Mouse (Mus musculus) adrenal gland, postnatal 36 days (tissue): ENCODE measurements at regions not wholly inside any gene's neighbourhood (a gene's known extent, or its start where the extent isn't known, plus 50 kb on each side); places are given as distances from the start of the nearest gene placed in this dataset.

ENCODE experiments used
- DNase-seq, 2 experiments: peaks; one replicate each; pipeline ENCODE4 v3.0.0; 2021; ENCODE audit warnings: mixed read lengths in 1 of 2

DNA sequence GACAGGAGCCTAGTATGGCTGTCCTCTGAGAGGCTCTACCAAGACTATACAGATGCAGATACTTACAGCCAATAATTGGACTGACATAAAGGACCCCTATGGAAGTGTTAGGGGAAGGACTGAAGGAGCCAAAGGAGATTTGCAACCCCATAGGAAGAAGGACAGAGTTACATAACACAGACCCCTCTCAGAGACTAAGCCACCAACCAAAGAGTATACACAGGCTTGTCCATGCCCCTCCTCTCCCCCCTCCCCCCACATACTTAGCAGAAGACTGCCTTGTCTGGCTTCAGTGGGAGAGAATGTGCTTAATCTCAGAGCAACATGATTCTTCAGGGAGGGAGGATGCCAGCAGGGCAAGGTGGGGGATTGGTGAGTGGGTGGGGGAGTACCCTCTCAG lies 426.4 kb downstream of the Ttll7 start:
- DNase-seq: no peak

DNA sequence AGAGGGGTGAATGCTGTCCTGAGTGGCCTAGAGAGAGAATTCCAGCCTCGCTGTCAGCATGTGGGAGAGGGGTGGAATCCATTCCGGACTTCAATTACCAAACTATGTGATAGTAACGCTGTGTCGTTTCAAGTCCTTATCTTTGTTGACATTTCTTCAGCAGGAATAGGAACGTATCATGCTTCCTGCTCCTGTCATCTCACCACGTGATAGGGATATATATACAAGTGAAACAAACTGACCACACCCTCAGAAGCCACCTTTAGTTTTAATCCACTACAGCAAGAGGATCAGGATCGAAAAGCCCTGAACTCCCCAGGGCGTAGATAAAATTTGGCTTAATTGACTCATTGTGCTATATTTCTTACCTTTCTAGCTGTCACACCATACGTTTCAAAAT lies 431.6 kb downstream of the Ttll7 start:
- DNase-seq: no peak

DNA sequence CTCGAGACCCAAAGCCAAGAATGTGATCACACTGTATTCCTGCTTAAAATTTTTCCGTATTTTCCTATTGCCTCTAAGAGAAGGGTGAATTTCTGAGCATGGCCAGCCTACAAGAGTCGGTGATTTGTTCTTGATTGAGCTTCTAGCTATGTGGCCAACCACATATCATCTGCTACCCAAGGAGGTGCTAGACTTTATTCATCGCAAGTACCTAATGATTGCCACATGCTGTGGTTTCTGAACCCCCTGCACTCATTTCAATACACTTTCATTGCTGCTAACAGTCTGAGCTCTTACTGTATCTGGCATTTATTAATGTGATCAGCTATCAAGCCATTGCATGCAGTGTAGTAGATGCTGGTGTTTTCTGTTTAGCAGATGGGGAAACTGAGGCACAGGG lies 432.2 kb downstream of the Ttll7 start:
- DNase-seq: no peak

DNA sequence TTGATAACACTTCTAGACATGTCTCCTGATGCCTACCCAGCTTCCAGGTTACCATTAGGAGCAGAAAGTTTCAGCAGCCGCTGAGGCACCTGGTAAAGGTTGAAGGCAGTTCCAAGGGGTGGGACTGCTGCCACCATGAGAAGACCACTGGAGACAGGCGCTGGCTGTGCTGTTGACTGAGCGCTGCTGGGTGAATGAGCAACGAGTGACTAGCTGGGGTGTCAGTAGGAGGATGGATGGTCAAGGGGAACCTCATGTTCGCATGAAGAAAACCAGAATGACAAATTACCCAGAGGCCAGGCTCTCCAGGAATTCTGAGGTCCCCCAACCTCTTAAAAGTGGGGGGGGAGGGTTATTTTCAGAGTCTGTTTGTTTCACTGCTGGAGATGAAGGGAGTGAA lies 433.3 kb downstream of the Ttll7 start:
- DNase-seq: no peak

DNA sequence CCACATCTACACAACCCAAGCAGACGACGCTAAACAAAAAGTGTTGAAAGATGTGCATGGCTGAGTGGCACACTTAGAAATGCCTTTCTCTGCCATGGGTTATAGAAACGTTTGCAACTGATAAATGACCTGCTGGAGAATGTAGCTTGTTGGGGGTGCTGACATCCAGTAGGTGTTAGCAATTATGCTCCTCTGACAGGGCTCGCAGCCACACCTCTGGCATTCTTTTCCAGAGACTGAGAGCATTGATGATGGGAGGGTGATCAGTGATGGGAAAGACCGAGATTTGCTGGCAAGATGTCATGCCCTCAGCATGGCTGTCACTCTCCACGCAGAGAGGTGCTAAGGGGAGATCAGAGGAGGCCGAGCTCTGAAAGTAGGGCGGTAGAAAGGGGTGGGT lies 435.3 kb downstream of the Ttll7 start:
- no peak for DNase-seq

DNA sequence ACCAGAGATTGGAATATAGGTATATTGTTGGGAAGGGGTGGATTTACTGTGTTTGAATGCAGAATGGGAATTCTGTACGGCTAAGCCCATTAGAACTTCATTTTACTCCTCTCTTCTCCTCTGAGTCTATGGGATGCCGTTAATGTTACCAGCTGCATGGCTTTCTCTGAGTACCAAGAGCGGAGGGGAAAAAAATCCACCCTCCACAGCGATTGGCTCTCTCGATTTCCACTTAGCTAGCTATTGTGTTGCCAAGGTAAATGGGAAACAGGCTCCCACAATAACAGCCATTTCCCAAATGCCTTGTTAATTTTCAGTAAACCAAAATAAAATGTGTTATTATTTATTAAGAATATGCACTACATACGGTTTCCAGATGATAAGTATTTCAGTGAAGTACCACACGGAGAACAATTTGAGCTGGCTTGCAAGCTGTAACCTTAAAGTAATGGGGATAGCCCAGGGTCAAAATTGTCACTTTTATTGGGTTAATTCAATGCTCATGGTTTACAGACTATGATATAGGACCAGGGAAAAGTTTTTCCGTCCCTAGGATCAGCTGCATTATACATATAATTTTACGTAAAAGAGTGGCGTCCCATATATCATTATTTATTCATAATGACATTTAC lies 439.6 kb downstream of the Ttll7 start:
- no peak for DNase-seq

DNA sequence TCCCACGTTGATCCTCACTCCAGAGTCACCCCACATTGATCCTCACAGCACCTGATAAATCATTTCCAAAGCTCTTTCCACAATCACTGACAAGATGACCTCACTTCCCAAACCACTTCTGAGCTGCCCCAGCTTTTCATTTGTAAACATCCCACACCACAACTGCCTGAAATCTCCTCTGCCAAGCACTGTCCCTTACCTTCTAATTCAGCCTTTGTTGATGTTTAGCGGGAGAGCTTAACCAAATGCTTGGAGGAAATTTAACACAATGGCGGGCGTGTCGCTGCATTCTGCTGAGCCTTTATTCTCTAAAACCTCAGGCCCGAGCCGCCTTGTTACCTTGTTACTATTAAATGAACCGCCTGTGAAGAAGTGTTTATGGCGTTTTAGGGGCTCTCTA lies 445.9 kb downstream of the Ttll7 start:
- DNase-seq: no peak

DNA sequence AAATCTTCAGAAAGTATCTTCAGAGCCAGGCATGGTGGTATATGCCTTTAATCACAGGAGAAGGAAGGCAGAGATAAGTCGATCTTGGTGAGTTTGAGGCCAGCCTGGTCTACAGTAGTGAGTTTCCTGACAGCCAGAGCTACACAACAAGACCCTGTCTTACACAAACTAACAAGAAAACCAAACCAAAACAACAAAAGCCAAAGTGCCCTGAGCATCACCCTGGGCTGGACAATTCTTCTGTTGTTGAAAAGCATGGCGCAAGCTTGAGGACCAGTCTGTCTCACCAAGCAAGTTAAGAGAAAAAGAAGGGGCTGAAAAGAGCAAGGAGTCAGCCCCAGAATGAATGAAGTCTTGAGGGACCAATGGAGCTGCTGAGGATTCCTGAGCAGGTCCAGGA lies 473.4 kb downstream of the Ttll7 start:
- no peak for DNase-seq

DNA sequence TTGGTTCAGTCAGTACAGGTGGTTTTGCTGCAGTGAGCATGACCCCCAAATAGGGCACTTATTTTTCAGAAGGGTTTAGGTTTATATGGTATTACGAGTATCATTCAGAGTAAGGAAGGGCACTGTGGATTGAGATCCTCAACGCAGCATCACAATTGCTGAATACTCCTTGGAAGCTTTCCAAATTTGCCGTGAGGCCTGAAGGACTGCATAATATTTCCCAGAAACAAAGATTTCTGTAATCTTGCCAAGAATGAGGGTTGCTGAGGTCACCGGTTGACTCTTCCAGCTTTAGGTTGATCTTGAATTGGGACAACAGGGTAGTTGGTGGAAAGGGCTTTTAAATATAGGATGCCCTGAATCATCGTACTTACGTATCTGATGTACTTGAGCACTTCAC lies 482.1 kb downstream of the Ttll7 start:
- DNase-seq: no peak

DNA sequence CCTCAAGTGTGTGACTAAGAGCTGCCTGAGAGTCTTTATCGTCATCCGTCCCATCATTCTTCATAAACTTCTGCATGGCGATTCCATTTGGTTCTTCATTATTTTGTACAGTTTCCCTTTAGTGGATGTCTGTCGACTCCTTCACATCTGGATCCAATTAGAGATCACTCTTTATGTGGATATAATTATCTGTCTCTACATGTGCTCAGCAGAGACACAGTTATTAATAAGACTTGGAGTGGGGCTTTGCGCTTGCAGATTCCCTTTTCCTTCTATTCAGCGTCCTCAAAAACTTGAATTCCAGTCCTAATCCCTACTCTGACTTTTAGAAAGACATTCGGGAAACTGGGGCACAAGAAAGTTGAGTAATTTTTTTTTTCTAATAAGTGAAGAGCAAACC lies 483.1 kb downstream of the Ttll7 start:
- no peak for DNase-seq

DNA sequence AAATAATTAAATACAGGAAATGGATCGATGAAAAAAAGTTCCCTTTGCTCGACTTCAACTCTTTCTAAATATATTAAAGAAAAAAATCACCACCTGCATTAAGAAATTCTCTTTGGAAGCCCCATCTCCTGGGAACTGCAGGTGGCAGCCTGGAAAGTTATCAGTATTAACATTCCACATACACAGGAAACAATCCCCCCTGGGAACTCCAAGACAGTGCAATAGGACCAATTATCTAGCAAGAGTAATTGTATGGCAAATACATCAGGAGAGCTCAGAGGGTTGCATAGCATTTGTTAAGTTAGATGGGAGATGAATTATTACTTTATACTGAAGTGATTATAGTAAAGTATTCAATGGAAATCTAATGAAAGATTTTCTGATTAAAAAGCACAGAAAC lies 487.3 kb downstream of the Ttll7 start:
- no peak for DNase-seq

DNA sequence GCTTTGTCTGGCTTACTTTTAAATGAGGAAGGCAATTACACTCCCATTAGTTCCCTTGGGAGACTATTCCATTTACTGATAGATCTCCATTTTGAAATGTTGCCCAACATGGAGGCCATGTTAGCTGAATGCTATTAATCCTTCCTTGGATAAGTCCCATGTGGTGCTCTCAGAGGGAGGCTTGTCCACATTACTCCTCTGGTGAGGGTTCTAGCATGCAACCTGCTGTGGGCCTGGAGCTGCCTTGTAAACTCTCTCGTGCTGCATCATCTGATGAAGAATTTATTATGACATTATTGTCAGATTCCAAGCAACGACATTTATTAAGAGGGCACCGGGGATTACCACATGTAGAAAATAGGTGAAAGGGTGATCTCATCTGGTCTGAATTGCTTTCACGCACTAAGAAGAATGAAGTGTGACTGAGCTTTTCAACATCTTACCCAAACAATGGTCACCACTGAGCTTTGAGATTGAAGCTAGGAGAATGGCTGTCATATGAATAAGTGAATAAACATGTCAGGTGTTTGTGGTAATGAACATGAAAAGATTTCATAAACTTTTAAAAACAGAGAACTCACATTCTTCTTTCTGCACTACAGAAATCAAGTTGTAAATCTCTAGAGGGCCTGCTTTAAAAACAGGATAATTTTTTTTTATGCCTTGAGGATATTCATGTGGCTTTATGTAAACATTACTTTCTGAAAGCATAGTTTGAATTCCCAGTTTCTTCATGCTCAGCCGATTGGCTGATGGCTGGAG lies 495.3 kb downstream of the Ttll7 start:
- DNase-seq: no peak

DNA sequence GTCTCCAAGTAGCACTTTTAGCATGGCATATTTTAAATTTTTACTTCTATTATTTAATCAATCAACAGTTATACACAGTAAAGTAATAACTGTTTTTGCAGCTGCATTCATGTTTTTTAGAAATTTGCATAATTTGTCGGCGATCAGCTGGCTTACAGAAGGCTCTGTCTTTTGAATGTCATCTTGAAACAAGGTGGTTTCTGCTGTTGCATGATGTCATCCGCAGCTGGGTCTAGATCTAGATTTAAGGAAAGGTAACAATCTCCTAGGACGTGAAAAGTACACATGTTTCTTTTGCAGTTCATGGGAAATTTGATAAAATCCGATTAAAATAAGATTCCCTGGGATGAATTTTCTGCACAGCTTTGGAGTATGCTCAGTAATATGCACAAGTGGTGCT lies 534.9 kb downstream of the Ttll7 start:
- no peak for DNase-seq

DNA sequence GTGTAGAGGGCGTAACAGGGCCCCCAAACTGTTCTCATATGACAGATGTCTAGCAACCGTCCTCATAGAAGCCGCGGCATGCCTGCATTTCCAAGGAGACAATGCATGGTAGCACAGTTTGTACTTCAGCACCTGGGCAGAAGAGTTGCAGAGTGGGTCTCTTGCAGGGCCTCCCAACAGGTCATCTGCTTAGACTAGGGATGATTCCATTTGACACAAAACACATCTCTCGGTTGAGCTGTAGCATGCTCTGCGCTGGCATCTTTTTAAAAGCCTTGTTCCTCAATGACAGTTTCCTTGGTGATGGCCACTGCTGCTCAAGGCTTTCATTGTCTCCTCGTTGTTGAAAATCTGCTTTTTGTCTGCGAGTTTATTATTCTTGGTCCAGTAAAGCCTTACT lies 546.1 kb downstream of the Ttll7 start:
- no peak for DNase-seq

DNA sequence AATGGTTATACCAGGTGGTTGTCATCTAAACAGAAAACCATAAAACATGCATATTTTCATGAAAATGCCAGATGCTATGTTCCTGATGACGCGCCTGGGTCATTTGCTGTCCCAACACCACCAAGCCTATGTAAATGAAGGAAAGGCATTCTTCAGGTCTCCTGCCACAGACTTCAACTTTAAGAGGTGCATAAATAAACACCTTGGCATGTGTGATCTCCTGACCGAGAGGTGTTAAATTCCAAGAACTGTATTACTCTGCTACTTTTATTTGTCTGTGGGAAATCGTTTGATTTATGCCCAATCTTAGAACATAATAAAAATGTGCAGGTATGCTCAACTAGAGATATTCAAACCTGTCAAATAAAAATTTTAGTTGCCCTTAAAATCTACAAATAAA lies 560.1 kb downstream of the Ttll7 start:
- DNase-seq: no peak

DNA sequence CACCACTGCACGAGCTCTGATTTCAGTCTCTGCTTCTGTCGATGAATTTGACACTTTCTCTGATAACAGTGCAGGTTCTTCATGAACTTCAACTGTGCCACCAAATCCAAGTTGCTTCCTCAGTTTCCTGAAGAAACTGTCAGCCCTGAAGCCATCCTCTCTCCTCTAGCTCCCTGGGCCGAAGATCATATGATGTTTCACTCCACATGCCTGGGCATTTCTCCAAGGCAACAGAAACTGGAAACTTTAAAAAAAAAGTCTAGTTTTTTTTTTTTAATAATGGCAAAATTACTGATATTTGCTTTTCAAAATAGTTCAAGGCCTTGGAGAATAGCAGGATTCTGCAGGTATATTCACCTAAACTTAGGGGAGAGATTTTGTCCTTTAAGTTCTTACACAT lies 564.8 kb downstream of the Ttll7 start:
- DNase-seq: no peak

DNA sequence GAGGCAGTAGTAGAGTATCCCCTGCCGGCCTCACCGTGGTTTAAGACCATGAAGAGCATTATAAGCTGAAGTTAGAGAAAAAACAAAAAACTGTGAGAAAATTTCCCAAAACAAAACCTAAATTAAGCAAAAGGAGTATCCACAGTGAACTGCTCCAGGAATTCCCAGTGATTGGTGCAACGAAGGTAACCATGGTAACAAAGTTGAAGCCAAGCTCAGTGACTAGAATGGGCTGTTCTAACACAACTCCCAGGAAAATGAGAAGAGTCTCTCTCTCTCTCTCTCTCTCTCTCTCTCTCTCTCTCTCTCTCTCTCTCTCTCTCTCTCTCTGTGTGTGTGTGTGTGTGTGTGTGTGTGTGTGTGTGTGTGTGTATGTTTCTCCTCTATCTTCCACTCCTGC lies 567.0 kb downstream of the Ttll7 start:
- DNase-seq: no peak

DNA sequence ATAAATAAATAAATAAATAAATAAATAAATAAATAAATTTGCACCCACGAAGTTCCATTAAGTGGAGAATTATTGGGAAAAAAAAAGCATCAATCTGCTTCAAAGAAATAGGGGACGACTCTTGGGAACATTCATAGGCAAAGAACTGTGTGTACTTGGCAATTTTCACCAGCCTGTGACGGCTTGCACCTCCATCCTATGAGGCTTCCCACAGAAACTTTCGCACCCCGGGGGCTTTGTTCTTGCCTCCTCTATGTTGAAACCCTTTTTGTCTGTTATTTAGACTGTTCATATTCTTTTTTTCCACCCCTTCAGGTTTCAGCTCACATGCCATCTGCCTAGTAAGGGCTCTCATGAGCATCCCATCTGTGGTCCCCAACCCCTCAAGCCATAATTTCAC lies 570.0 kb downstream of the Ttll7 start:
- no peak for DNase-seq

DNA sequence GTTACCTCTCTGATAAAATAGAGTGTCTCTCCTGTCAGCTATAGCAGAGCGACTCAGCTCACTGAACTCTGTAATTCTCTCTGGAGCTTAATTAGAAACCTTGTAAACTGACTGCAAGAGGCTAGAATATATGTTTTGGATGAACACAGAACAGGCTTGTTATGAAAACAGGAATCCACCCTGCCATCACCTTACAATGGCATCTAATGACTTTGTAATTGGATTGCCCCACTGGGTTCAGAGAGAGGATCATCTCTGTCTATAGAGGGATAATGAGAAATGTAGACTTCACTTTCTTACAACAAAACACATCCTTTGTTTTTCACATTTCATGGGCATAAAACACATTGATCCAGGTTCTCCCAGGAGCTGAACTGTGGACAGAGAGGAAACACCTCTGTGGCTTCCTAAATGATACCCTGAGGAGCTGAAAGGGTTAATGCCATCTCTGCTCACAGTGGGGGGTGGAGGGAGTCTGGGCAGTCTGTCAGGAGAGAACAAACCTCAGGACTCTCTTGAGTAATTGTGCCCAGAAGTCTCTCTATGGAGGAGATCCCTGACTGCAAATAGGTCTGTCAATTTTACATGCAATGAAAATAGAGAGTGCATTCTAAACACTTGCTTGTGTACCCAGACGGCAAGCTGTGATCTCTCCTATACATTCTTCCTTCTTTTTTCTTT lies 571.9 kb downstream of the Ttll7 start:
- DNase-seq: no peak

DNA sequence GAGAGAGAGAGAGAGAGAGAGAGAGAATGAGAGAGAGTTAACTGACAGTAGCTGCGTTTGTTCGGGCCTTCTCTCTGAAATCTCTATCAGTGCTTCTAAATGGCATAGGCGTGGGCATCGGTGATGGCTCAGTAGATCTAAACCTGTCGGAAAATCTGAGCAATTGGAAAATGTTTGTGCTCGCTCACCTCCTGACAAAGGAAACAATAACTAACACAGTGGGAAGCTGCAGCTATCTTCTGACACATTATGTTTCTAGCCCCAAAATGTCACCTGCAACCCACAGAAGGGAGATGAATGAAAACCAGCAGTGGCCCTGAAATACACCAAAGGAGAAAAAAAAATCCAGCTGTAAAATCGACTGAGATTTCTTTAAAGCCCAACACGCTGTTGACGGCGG lies 576.7 kb downstream of the Ttll7 start:
- DNase-seq: no peak

DNA sequence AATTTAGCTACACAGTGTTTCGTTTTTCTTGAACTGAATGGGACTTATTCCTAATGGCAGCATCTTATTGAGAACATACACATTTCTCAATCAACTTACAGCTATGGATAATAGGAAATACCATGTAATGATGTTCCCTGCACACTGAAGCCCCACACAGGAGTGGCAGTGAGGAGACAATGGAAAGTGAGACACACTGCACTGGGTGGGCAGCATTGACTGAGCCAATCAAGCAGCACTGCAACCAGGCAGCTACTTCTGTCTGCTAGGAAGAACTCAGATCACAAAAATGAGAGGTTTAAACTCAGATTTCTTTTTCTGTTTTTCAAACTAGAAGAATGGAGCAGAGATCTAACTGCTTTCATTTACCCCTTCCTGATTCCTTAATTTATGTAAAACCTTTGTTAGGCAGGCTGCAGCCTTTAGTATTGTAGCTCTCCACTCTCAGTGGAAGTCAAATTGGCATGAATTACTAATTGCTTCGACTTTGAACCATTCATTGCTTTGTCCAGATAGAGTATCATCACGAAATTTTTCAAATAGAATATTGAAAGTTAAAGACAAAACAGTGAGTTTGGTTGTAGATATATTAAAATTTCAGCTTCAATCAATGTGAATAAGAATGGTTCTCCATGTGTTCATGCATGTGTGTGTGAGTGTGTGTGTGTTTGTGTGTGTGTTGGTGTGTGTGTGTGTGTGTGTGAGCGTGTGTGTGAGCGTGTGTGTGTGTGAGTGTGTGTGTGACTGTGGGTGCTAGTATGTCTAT lies 590.9 kb downstream of the Ttll7 start:
- DNase-seq: no peak

DNA sequence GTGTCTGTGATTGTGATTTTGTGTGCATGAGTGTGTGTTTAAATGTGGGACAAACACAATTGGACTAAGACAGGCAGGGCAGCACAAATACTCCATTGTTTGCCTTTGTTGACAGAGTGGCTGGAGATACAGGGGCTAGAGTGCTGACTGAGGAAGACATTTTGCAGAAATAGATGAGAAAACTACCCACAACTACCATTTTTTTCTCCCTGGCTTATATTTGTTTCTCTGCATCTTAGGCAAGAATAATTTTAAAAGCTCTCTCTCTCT lies 591.5 kb downstream of the Ttll7 start:
- DNase-seq: no peak

DNA sequence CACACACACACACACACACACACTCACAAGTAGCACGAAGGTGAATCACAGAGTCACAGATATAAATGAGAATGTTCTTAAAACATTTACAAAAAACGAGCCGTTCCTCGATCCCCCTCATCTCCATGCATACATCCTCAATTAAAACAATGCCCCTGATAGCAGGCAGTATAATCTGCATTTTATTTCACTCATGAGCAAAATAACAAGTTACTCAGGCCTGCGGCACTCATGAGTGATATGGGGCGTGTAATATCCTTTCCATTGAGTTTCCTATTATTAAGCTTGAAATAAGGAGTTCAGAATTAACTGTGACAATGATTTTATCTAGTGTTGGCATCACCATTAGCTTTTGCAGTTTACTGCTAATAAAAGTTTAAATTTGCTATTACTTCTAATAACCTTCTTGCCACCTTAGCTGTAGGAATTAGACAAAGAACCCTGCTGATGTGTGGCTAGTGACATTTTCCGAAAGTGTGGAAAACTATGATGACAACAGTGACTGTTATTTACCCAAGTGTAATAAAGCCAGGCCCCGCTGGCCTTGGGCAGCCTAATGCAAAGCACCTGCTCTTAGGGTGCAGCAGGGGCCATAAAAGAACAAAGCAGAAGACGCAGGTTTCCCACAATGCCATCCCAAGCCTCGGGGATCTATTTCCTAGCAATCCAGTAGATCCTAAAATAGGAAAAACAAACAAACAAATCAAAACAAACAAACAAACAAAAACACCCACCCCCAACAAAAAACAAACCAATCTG lies 592.0 kb downstream of the Ttll7 start:
- no peak for DNase-seq
